Mouse (Mus musculus): ENCODE results near the gene Zfp354a.

GRCm38 (mm10) chr11:51013936-51014335, 45.1 kb upstream of the Zfp354a start, which contains the start of gene Olfr54:
- TF ChIP-seq POLR2A (IDR thresholded peaks at IDR 0.05; ENCODE audit: insufficient read depth, low read depth, low read length), result no peak
- no peak for TF ChIP-seq CTCF (IDR thresholded peaks at IDR 0.05; ENCODE audit: insufficient read depth, low read depth, low read length)
